Mouse (Mus musculus): ENCODE data around the gene Cenpl.
A peak's percentile ranks its signal among the peaks of the same experiment; 100 is the strongest.

Gene Cenpl

GRCm38 (mm10) chr1:161041261-161042020 is 29.1 kb upstream of the Cenpl start:
- DNase-seq (ENCODE audit: low spot score): no peak

DNA sequence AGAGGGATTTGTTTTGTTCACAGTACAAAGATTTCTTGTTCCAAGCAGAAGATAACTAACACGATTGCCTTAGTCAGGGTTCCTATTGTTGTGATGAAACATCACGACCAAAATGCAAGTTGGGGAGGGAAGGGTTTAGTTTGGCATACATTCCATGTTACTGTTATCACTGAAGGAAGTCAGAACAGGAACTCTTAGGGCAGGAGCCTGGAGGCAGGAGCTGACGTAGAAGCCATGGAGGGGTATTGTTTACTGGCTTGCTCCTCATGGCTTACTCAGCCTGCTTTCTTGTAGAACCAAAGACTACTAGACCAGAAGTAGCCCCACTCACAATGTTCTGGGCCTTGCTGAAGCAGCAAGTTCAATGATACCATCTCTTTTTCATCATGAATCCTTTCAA is 23.5 kb upstream of the Cenpl start:
- DNase-seq (ENCODE audit: low spot score): no peak

DNA sequence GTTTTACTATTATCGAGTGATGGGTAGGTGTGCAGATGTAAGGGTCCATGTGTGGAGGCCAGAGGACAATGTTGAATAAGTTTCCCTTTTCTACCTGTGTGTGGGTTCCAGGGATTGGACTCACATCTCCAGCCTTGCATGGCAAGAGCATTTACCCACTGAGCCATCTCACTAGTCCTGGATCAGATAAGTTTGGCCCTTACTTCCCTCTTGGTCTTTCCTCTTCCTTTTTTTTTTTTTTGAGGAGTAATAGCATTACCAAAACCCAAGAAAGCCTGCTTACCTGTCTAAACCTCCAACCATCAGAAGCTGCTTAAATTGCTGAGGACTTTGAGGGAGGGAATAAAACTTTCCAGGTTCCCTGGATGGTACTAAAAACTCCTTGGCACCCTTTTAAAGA is 13.3 kb upstream of the Cenpl start:
- DNase-seq (ENCODE audit: low spot score): no peak

DNA sequence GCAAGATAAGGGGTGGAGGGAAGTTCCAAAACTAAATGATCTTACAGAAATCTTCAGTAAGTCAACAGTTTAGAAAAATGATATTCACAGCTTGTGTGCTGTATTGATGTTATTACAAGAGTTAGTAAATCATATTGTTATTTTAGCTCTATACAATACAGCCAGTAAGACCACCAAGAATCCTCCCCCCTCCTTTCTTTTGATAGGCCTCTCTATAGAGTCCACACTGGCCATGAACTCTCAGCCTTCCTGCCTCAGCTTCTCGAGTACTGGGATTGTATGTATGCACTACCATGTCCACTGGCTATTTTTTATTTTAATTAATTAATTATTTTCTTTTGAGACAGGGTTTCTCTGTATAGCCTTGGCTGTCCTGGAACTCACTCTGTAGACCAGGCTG is 7.2 kb upstream of the Cenpl start:
- DNase-seq (ENCODE audit: low spot score): no peak

DNA sequence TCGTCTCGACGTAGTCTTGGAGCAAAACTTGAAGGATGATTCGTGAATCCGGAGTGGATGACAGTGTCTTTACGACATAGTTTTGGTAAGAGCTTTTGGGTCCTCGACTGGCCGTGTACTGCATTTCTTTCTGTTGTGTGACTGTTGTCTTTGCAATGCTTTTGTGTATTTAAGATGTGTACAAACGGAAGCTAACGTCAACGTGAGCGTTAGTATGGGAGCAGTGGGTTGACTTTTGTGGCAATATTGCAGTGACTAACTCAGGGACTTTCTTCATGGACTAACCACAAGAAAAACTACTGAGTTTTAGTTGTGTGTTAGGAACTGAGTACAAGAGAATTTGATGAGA is 733 bp downstream of the Cenpl start:
- no peak for DNase-seq (ENCODE audit: low spot score)

DNA sequence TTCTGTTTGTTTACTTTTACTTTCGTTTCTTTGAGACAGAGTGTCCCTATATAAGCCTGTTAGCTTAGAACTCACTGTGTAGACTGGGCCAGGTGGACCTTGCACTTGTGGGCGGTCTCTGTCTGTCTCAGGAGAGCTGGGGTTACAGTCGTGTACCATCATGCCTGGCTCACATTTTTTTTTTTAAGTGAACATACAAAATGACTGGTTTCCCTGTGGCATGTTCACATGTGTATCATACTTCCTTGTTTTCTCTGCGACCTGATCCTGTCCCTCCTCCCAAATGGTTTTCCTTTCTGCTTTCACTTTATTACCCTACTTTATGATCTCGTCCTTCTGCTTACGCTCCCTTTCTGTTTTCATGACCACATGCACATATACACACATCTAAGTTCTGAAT is 5.7 kb downstream of the Cenpl start:
- DNase-seq (ENCODE audit: low spot score): no peak

- no peak for DNase-seq (ENCODE audit: low spot score)
Observed at GRCm38 (mm10) chr1:161077243-161077642, 6.7 kb downstream of the Cenpl start.

DNA sequence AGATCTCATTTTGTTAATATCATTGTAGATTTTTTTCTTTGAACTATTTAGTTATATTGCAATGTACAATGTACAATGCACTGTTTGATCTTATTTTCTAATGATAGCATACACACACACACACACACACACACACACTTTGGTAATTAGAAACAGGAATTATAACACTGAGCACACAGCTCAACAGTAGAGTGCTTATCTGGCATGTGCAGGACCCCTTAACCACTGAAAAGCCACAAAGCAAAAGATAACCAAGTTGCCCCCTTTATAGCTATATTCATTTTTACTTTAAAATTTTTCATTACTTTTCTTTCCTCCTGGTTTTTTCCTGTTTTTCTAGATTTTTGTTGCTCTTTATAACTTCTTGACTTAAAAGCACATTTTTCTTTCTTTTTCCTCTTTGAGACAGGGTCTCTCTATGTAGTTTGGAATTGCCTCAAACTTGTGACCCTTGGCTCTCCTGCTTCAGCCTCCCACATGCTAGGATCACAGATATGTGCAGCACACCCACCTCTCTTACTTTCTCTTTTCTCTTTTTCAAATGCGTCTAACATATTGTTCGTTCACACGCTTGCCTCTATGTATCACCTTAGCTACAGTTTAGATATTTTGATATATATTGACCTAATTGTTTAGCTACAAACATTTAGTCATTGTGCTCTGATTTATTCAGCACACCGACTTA is 29.4 kb downstream of the Cenpl start:
- no peak for DNase-seq (ENCODE audit: low spot score)

DNA sequence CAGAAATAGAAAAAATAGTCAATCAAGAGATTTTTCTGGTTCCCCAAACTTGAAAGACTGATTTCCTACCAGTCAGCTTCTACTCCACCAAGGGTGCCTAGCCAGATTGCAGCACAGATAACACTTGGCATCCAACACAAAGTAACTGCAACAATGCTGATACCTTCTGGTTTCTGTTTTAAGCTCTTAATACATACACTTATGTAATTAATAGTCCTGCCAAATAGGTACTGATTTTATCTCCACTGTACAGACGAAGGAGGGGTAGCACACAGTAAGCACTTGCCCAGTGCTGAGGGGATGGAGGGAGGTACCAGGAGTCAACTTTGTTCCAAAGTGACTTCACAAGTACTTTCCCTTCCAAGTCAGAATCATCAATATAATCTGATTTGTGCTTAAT is 33.3 kb downstream of the Cenpl start:
- DNase-seq (ENCODE audit: low spot score): no peak

DNA sequence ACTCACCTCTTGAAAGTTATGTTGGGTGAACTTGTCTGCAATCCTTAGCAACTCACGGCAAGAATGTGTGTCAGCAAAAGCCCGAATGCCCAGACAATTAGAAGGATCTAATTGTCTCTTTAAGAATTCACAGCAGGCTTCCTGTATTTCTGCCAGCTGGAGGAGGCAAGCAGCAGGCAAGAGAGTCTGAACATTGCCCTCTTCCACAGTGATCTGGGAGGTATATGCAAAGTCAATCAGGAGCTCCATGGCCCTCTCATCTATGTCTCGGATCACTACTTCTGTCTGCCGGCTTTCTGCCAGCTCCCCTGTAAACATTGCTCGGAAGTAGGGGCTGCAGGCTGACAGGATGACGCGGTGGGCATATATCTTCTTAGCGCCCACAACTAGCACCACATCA is 38.7 kb downstream of the Cenpl start:
- DNase-seq (ENCODE audit: low spot score): no peak

DNA sequence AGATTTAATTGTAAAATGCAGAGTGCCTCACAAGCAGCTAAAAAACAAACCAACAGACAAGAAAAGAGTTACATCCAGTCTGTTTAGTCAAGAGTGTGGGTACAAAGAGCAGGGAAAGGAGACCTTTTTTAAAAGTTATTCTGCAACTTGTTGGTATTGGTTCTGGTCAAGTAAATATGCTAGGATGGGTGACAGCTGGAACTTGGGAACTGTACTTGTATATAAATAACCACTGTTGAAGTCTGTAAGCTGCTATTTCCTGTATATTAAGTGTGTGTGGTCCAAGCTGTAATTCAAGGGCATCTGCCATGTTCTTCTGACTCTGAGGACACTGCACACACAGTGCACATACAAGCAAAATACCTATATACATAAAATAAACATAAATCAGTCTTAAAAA is 44.1 kb downstream of the Cenpl start:
- no peak for DNase-seq (ENCODE audit: low spot score)

GRCm38 (mm10) chr1:161122661-161123418 is 52.3 kb downstream of the Cenpl start:
- DNase-seq (ENCODE audit: low spot score): no peak

GRCm38 (mm10) chr1:161126461-161126860 is 55.9 kb downstream of the Cenpl start:
- DNase-seq (ENCODE audit: low spot score): no peak

DNA sequence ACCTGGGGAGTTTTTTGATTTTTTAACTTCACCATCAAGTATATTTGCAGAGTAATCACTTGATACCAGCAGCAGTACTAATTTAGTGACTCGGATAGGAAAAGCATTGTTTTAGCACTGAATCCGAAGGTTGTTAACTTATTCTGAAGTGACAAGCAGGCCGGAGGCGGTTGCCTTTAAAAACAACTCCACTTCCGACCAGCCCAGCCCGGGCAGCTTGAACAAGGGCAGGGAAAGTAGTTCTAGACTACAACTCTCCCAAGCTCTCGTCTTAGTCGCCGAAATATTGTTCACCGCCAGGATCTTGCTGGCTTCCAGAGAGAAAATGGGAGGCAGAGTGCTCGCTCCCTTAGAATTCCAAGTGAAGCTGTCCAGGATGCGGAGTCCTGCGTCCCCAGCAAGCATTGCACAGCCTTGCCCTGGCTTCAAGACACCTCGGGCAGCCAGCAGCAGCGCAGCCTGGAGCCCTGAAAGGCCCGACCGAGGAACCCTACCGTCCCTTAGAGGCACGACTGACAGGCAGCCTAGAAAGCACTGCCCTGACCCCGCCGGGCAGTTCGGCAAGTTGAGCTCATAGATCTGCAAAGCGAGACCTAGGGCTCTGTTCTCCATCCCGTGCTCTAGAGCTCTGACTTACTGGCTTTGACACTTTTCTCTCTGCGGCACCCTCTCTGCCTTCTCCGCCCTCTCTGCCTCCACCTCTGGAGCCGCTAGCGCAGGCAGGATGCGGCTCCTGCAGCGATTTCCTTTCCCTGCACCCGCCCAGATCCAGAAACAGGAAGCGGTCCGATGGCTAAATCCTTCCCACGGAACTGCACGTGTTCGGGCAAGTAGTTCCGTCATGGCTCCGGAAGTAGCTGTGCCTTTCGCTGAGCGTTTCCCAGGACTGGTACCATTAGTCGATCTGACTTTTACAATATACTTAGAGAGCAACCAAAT is 60.5 kb downstream of the Cenpl start, which contains the start of gene Klhl20:
Gene Klhl20 (minus strand): TSS at position 786 of the 939 bp plus-strand sequence.
- DNase-seq (ENCODE audit: low spot score): peak; percentile 96

Data from layer of hippocampus, adult 11-12 months (tissue).